Mouse (Mus musculus): ENCODE measurements around the gene Psmg3. TPM values are rescaled to one million over a fixed set of nuclear protein-coding genes. Genes with fewer than 3 reads are reported as not detected.

The Psmg3 gene
- polyA plus RNA-seq (2015; fragmentation: Nextera tagmentation; extraction: Ambion mirVana), result 67.6 and 80.3 TPM in 2 replicates

GRCm38 (mm10) chr5:139826357-139827055 is at the start of gene Psmg3, which contains the start of gene Gm26938:
Gene Psmg3 (minus strand): TSS chr5:139826885.
Gene Gm26938 (minus strand): TSS chr5:139826407.
- Histone ChIP-seq H3K4me2 (ENCODE audit: low read depth, low read length) (peak within 1 kb of the TSS; percentile 87), H3K27ac (ENCODE audit: low read length) (peak within 1 kb of the TSS; percentile 72), H3K27me3 (replicated peaks; ENCODE audit: control insufficient read depth, insufficient read depth, low read length) (no peaks in the 10 kb centered on the region), H3K9ac (ENCODE audit: low read depth, low read length) (peak within 1 kb of the TSS; percentile 84), H3K4me3 (ENCODE audit: low read length) (peak within 1 kb of the TSS; percentile 83), H3K9me3 (ENCODE audit: control insufficient read depth, low read length) (no peaks in the 10 kb centered on the region), H3K4me1 (ENCODE audit: control insufficient read depth, insufficient read depth, low read length) (peaks cover 13% of the 10 kb centered on the region), H3K36me3 (ENCODE audit: control insufficient read depth, insufficient read depth, low read length) (peaks cover 4% of the 10 kb centered on the region; the same call in 1 of the 2 replicates)
- WGBS, result under 1% methylated on average over 43 of the region's 43 CpGs
- peak; percentile 39 for ATAC-seq

GRCm38 (mm10) chr5:139871526-139871925 is 44.8 kb upstream of the Psmg3 start:
- Histone ChIP-seq H3K4me3 (ENCODE audit: low read length) (no peak overlapping the region), H3K4me1 (ENCODE audit: control insufficient read depth, insufficient read depth, low read length) (no peaks in the 10 kb centered on the region), H3K36me3 (ENCODE audit: control insufficient read depth, insufficient read depth, low read length) (no peaks in the 10 kb centered on the region), H3K27me3 (replicated peaks; ENCODE audit: control insufficient read depth, insufficient read depth, low read length) (no peaks in the 10 kb centered on the region), H3K4me2 (ENCODE audit: low read depth, low read length) (no peak overlapping the region), H3K9ac (ENCODE audit: low read depth, low read length) (no peak overlapping the region), H3K27ac (ENCODE audit: low read length) (no peak overlapping the region), H3K9me3 (ENCODE audit: control insufficient read depth, low read length) (no peaks in the 10 kb centered on the region)
- WGBS, result 88% methylated on average over 1 of the region's 1 CpGs
- ATAC-seq, result no peak

GRCm38 (mm10) chr5:139870886-139871285 is 44.2 kb upstream of the Psmg3 start:
- no peak overlapping the region for H3K9ac ChIP-seq (ENCODE audit: low read depth, low read length)
- no peaks in the 10 kb centered on the region for H3K36me3 ChIP-seq (ENCODE audit: control insufficient read depth, insufficient read depth, low read length)
- no peak overlapping the region for H3K27ac ChIP-seq (ENCODE audit: low read length)
- no peaks in the 10 kb centered on the region for H3K9me3 ChIP-seq (ENCODE audit: control insufficient read depth, low read length)
- ATAC-seq, result no peak
- no peaks in the 10 kb centered on the region for H3K27me3 ChIP-seq (replicated peaks; ENCODE audit: control insufficient read depth, insufficient read depth, low read length)
- H3K4me1 ChIP-seq (ENCODE audit: control insufficient read depth, insufficient read depth, low read length), result no peaks in the 10 kb centered on the region
- H3K4me2 ChIP-seq (ENCODE audit: low read depth, low read length), result no peak overlapping the region
- H3K4me3 ChIP-seq (ENCODE audit: low read length), result no peak overlapping the region
- WGBS, result 19% methylated on average over 4 of the region's 4 CpGs

- Histone ChIP-seq H3K9me3 (ENCODE audit: control insufficient read depth, low read length) (no peaks in the 10 kb centered on the region), H3K27ac (ENCODE audit: low read length) (no peak overlapping the region), H3K9ac (ENCODE audit: low read depth, low read length) (no peak overlapping the region; the same call in 1 of the 2 replicates), H3K36me3 (ENCODE audit: control insufficient read depth, insufficient read depth, low read length) (no peaks in the 10 kb centered on the region), H3K4me3 (ENCODE audit: low read length) (no peak overlapping the region), H3K27me3 (replicated peaks; ENCODE audit: control insufficient read depth, insufficient read depth, low read length) (no peaks in the 10 kb centered on the region), H3K4me2 (ENCODE audit: low read depth, low read length) (no peak overlapping the region), H3K4me1 (ENCODE audit: control insufficient read depth, insufficient read depth, low read length) (no peaks in the 10 kb centered on the region)
- no peak for ATAC-seq
- 47% methylated on average over 4 of the region's 4 CpGs for WGBS
Observed at GRCm38 (mm10) chr5:139862759-139863158, 36.1 kb upstream of the Psmg3 start.

- H3K27ac ChIP-seq (ENCODE audit: low read length), result no peak overlapping the region
- no peak overlapping the region for H3K4me3 ChIP-seq (ENCODE audit: low read length)
- H3K4me1 ChIP-seq (ENCODE audit: control insufficient read depth, insufficient read depth, low read length), result no peaks in the 10 kb centered on the region
- no peak overlapping the region for H3K4me2 ChIP-seq (ENCODE audit: low read depth, low read length)
- no peaks in the 10 kb centered on the region for H3K9me3 ChIP-seq (ENCODE audit: control insufficient read depth, low read length)
- no peak for ATAC-seq
- H3K9ac ChIP-seq (ENCODE audit: low read depth, low read length), result no peak overlapping the region
- H3K27me3 ChIP-seq (replicated peaks; ENCODE audit: control insufficient read depth, insufficient read depth, low read length), result no peaks in the 10 kb centered on the region
- WGBS, result 47% methylated on average over 15 of the region's 15 CpGs
- H3K36me3 ChIP-seq (ENCODE audit: control insufficient read depth, insufficient read depth, low read length), result no peaks in the 10 kb centered on the region
Observed at GRCm38 (mm10) chr5:139860328-139861104, 33.8 kb upstream of the Psmg3 start.

- Histone ChIP-seq H3K4me2 (ENCODE audit: low read depth, low read length) (no peak overlapping the region), H3K9ac (ENCODE audit: low read depth, low read length) (no peak overlapping the region), H3K27ac (ENCODE audit: low read length) (no peak overlapping the region), H3K9me3 (ENCODE audit: control insufficient read depth, low read length) (no peaks in the 10 kb centered on the region), H3K27me3 (replicated peaks; ENCODE audit: control insufficient read depth, insufficient read depth, low read length) (no peaks in the 10 kb centered on the region), H3K4me1 (ENCODE audit: control insufficient read depth, insufficient read depth, low read length) (no peaks in the 10 kb centered on the region), H3K4me3 (ENCODE audit: low read length) (no peak overlapping the region), H3K36me3 (ENCODE audit: control insufficient read depth, insufficient read depth, low read length) (no peaks in the 10 kb centered on the region)
- no peak for ATAC-seq
- WGBS, result 76% methylated on average over 12 of the region's 12 CpGs
Observed at GRCm38 (mm10) chr5:139849626-139850320, 23.1 kb upstream of the Psmg3 start.

- H3K9me3 ChIP-seq (ENCODE audit: control insufficient read depth, low read length), result no peaks in the 10 kb centered on the region
- no peak overlapping the region for H3K9ac ChIP-seq (ENCODE audit: low read depth, low read length)
- no peak overlapping the region for H3K27ac ChIP-seq (ENCODE audit: low read length)
- no peaks in the 10 kb centered on the region for H3K36me3 ChIP-seq (ENCODE audit: control insufficient read depth, insufficient read depth, low read length)
- no peaks in the 10 kb centered on the region for H3K4me1 ChIP-seq (ENCODE audit: control insufficient read depth, insufficient read depth, low read length)
- 45% methylated on average over 3 of the region's 3 CpGs for WGBS
- H3K4me3 ChIP-seq (ENCODE audit: low read length), result no peak overlapping the region
- H3K27me3 ChIP-seq (replicated peaks; ENCODE audit: control insufficient read depth, insufficient read depth, low read length), result 0 out of 2 replicates have a peak, but pooled peaks cover 2% of the 10 kb centered on the region
- no peak overlapping the region for H3K4me2 ChIP-seq (ENCODE audit: low read depth, low read length)
- no peak for ATAC-seq
Observed at GRCm38 (mm10) chr5:139839142-139839541, 12.5 kb upstream of the Psmg3 start.

GRCm38 (mm10) chr5:139838476-139838892 is 11.8 kb upstream of the Psmg3 start:
- no peak overlapping the region for H3K4me2 ChIP-seq (ENCODE audit: low read depth, low read length)
- H3K27ac ChIP-seq (ENCODE audit: low read length), result no peak overlapping the region
- no peaks in the 10 kb centered on the region for H3K9me3 ChIP-seq (ENCODE audit: control insufficient read depth, low read length)
- WGBS, result 22% methylated on average over 2 of the region's 2 CpGs
- H3K36me3 ChIP-seq (ENCODE audit: control insufficient read depth, insufficient read depth, low read length), result no peaks in the 10 kb centered on the region
- no peak overlapping the region for H3K4me3 ChIP-seq (ENCODE audit: low read length)
- H3K9ac ChIP-seq (ENCODE audit: low read depth, low read length), result no peak overlapping the region
- H3K4me1 ChIP-seq (ENCODE audit: control insufficient read depth, insufficient read depth, low read length), result no peaks in the 10 kb centered on the region
- 0 out of 2 replicates have a peak, but pooled peaks cover 2% of the 10 kb centered on the region for H3K27me3 ChIP-seq (replicated peaks; ENCODE audit: control insufficient read depth, insufficient read depth, low read length)
- ATAC-seq, result 0 out of 2 replicates have a peak, but pooled peaks have one; percentile 21

GRCm38 (mm10) chr5:139835706-139836105 is 9.0 kb upstream of the Psmg3 start:
- WGBS, result 87% methylated on average over 7 of the region's 7 CpGs
- no peak overlapping the region for H3K4me2 ChIP-seq (ENCODE audit: low read depth, low read length)
- no peak overlapping the region for H3K27ac ChIP-seq (ENCODE audit: low read length)
- H3K9ac ChIP-seq (ENCODE audit: low read depth, low read length), result no peak overlapping the region
- no peak for ATAC-seq
- no peaks in the 10 kb centered on the region for H3K9me3 ChIP-seq (ENCODE audit: control insufficient read depth, low read length)
- 0 out of 2 replicates have a peak, but pooled peaks cover 2% of the 10 kb centered on the region for H3K27me3 ChIP-seq (replicated peaks; ENCODE audit: control insufficient read depth, insufficient read depth, low read length)
- H3K4me1 ChIP-seq (ENCODE audit: control insufficient read depth, insufficient read depth, low read length), result no peaks in the 10 kb centered on the region
- H3K4me3 ChIP-seq (ENCODE audit: low read length), result no peak overlapping the region
- no peaks in the 10 kb centered on the region for H3K36me3 ChIP-seq (ENCODE audit: control insufficient read depth, insufficient read depth, low read length)

Data from intestine, embryonic 16.5 days (tissue).